Mouse (Mus musculus) G1E (cell line): ENCODE measurements around the gene Hnmt. TPM values are rescaled to one million over a fixed set of nuclear protein-coding genes. Genes with fewer than 3 reads are reported as not detected.

Experiments
- ATAC-seq: 2 replicates; pipeline ENCODE4 v1.8.0; 2016; ENCODE audit warnings: mild to moderate bottlenecking; ENCODE audit not compliant: insufficient number of reproducible peaks, poor library complexity, low FRiP score, severe bottlenecking; ENCODE audit errors: extremely low read depth
- DNase-seq: peaks from one replicate; pipeline ENCODE4 v3.0.0; 2012; ENCODE audit warnings: low spot score
- H3K27me3 ChIP-seq: 2 replicates; pipeline ENCODE4 v1.6.1; 2012; ENCODE audit warnings: mild to moderate bottlenecking, low read length, inconsistent platforms; ENCODE audit not compliant: insufficient read depth
- H3K36me3 ChIP-seq: replicated peaks from 2 replicates; pipeline ENCODE3; 2012; ENCODE audit warnings: mild to moderate bottlenecking, inconsistent platforms
- H3K4me1 ChIP-seq: 2 replicates; pipeline ENCODE4 v1.6.1; 2012; ENCODE audit warnings: low read depth, low read length, inconsistent platforms, mixed read lengths; ENCODE audit not compliant: insufficient read depth
- H3K4me3 ChIP-seq: 2 replicates; pipeline ENCODE4 v1.5.1; 2012; ENCODE audit warnings: low read depth, mild to moderate bottlenecking, inconsistent platforms, low read length, moderate library complexity, mixed read lengths
- H3K9me3 ChIP-seq: replicated peaks from 2 replicates; pipeline ENCODE4 v1.6.1; 2012; ENCODE audit warnings: inconsistent platforms
- CTCF ChIP-seq: IDR thresholded peaks from 2 replicates; pipeline ENCODE4 v1.5.1; 2012; ENCODE audit warnings: low read depth, low read length, inconsistent platforms, mixed read lengths
- GATA1 ChIP-seq: IDR thresholded peaks from 2 replicates; pipeline ENCODE4 v1.6.1; 2012; ENCODE audit warnings: borderline replicate concordance, low read length, inconsistent platforms, mixed read lengths
- GATA2 ChIP-seq: IDR thresholded peaks from 2 replicates; pipeline ENCODE4 v1.6.1; 2012; ENCODE audit warnings: low read depth, low read length, inconsistent platforms, borderline replicate concordance
- POLR2AphosphoS5 ChIP-seq: IDR thresholded peaks from 2 replicates; pipeline ENCODE4 v1.6.1; 2012; ENCODE audit warnings: low read depth, low read length, inconsistent platforms; ENCODE audit not compliant: insufficient replicate concordance
- TAL1 ChIP-seq: conservative IDR thresholded peaks from 2 replicates; pipeline ENCODE4 v1.6.1; 2012; ENCODE audit warnings: low read depth, low read length, inconsistent platforms, mixed read lengths
- polyA plus RNA-seq: library from polyadenylated mRNA; stranded (reverse); fragments of >175 nt; gene quantifications from 2 replicates; pipeline ENCODE4 v1.2.3, GENCODE M21; 2012
- total RNA-seq, 2 experiments: library from RNA; stranded (forward) in 1 of 2; stranded (reverse) in 1 of 2; fragments of 200-1000 nt in 1 of 2; fragments of >200 nt in 1 of 2; fragmentation: Nextera tagmentation in 1 of 2; gene quantifications; 2 replicates each; pipeline ENCODE4 v1.2.3; 2014 to 2017

Hnmt gene
- not detected in 2 replicates for total RNA-seq (2014; fragmentation: Nextera tagmentation)
- not detected in 2 replicates for total RNA-seq (2017)
- not detected in 2 replicates for polyA plus RNA-seq

GRCm38 (mm10) chr2:24049344-24049990 lies at the start of gene Hnmt:
Hnmt (minus strand) TSS chr2:24049394.
- no peak for DNase-seq

DNA sequence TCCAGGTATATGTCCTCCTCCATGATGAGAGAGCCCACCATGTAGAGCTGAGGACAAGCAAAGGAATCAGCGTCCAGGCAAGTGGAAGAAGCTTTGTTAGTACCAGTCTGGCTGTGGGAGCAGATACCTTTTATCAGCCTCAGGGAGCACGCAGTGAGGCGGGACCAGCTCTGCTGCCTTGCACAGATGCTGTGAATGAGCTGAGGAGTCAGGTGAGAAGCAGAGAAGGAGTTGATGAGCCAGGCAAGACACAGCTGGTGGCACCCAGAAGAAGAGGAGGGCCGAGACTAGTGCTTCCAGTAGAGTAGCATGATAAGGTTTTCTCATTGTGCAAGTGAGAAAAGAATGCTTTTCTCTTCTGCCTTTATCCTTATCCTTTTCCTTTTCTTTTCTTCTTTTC lies 47.3 kb upstream of the Hnmt start, which contains the start of gene Tbpl2:
Gene Tbpl2 (minus strand): TSS at position 101 of the 400 bp plus-strand sequence.
- no peaks in the 10 kb centered on the region for H3K9me3 ChIP-seq
- ATAC-seq = no peak
- DNase-seq = no peak
- no peak within 1 kb of the TSS for H3K4me3 ChIP-seq
- no peaks in the 10 kb centered on the region for H3K27me3 ChIP-seq
- H3K4me1 ChIP-seq = no peaks in the 10 kb centered on the region
- no peaks in the 10 kb centered on the region for H3K36me3 ChIP-seq
- TF ChIP-seq GATA2 = no peak

More at GRCm38 (mm10) chr2:24049344-24049990, at the start of gene Hnmt:
- ATAC-seq = no peak
- Histone ChIP-seq H3K27me3 (no peaks in the 10 kb centered on the region), H3K9me3 (no peaks in the 10 kb centered on the region), H3K36me3 (no peaks in the 10 kb centered on the region), H3K4me1 (no peaks in the 10 kb centered on the region), H3K4me3 (no peak within 1 kb of the TSS)
- TF ChIP-seq POLR2AphosphoS5 = no peak
- no peak for TF ChIP-seq GATA1
- no peak for TF ChIP-seq TAL1
- TF ChIP-seq CTCF = no peak
- no peak for TF ChIP-seq GATA2

GRCm38 (mm10) chr2:24090921-24091320 lies 41.7 kb upstream of the Hnmt start:
- TF ChIP-seq GATA1 = no peak
- TF ChIP-seq TAL1 = no peak
- no peak for TF ChIP-seq POLR2AphosphoS5
- no peak for TF ChIP-seq GATA2
- no peak for TF ChIP-seq CTCF
- Histone ChIP-seq H3K36me3 (no peaks in the 10 kb centered on the region), H3K4me1 (no peaks in the 10 kb centered on the region), H3K9me3 (no peaks in the 10 kb centered on the region), H3K27me3 (no peaks in the 10 kb centered on the region), H3K4me3 (no peak overlapping the region)
- no peak for DNase-seq
- no peak for ATAC-seq

- no peak overlapping the region for H3K4me3 ChIP-seq
- no peak for DNase-seq
- H3K9me3 ChIP-seq = no peaks in the 10 kb centered on the region
- H3K27me3 ChIP-seq = no peaks in the 10 kb centered on the region
- H3K4me1 ChIP-seq = no peaks in the 10 kb centered on the region
- H3K36me3 ChIP-seq = no peaks in the 10 kb centered on the region
- TF ChIP-seq GATA2 = no peak
- TF ChIP-seq CTCF = no peak
- TF ChIP-seq GATA1 = no peak
- no peak for TF ChIP-seq TAL1
- TF ChIP-seq POLR2AphosphoS5 = no peak
- no peak for ATAC-seq
These were observed 1.3 kb upstream of the Hnmt start for GRCm38 (mm10) chr2:24050459-24050858.

DNA sequence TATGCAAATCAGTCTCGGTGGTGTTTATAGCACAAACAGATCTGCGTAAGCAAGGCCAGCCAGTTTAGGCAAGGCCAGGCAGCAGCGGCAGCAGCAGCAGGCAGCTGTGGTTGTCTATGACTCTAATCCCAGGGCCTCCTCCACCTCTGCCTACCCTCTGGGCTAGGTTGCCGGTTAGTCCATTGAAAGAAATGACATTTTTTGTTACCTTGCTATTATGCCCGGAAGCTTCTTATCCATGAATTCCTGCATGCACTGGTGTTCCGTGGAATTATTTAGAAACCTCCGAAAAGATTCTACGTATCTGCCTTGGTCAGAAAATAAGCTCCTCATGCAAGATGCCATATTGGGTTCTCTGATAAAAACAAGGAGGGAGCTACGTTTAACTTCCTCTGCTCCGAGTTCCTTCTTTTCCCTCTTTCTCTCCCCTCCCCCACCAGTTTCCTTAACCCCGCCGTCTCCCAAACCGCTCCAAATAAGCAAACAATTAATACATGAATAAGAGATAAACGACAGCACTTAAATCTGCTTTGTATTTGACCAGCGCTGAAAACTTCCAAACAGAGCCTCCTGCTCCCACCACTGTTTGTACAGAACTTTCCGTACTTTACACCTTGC lies 605 bp downstream of the Hnmt start:
- Histone ChIP-seq H3K27me3 (no peaks in the 10 kb centered on the region), H3K4me1 (no peaks in the 10 kb centered on the region), H3K4me3 (no peak overlapping the region), H3K9me3 (no peaks in the 10 kb centered on the region), H3K36me3 (no peaks in the 10 kb centered on the region)
- DNase-seq = no peak
- TF ChIP-seq GATA1 (no peak), CTCF (no peak), GATA2 (no peak), TAL1 (no peak), POLR2AphosphoS5 (no peak)
- no peak for ATAC-seq

GRCm38 (mm10) chr2:24047551-24048479 lies 1.4 kb downstream of the Hnmt start:
- no peaks in the 10 kb centered on the region for H3K9me3 ChIP-seq
- ATAC-seq (no peak), DNase-seq (no peak)
- no peaks in the 10 kb centered on the region for H3K27me3 ChIP-seq
- no peaks in the 10 kb centered on the region for H3K4me1 ChIP-seq
- TF ChIP-seq CTCF = no peak
- TF ChIP-seq GATA2 = no peak
- no peak for TF ChIP-seq POLR2AphosphoS5
- no peak for TF ChIP-seq GATA1
- no peak for TF ChIP-seq TAL1
- no peak overlapping the region for H3K4me3 ChIP-seq
- H3K36me3 ChIP-seq = no peaks in the 10 kb centered on the region
